Mouse (Mus musculus): ENCODE measurements around the gene Fam241a.

GRCm38 (mm10) chr3:127831079-127831478 is 65.0 kb downstream of the Fam241a start:
- TF ChIP-seq CTCF (IDR thresholded peaks at IDR 0.05; ENCODE audit: extremely low read depth, insufficient read length, insufficient replicate concordance, low read depth, low read length) = no peak
- TF ChIP-seq POLR2A (IDR thresholded peaks at IDR 0.05; ENCODE audit: low read depth, low read length) = no peak
